Mouse (Mus musculus) lung, adult 2 months (tissue): Measurements from ENCODE around the gene Pdzd4.

Experiments
- CTCF ChIP-seq: fragments of 200-500 bp; IDR thresholded peaks from 2 replicates; pipeline ENCODE4 v1.5.1; 2011; ENCODE audit warnings: mild to moderate bottlenecking, low read length, control low read depth; ENCODE audit not compliant: insufficient read depth
- POLR2A ChIP-seq: fragments of 200-500 bp; IDR thresholded peaks from 2 replicates; pipeline ENCODE4 v1.6.1; 2011; ENCODE audit warnings: low read depth, mild to moderate bottlenecking, control low read depth, low read length, borderline replicate concordance; ENCODE audit errors: extremely low read depth

- no peak for TF ChIP-seq CTCF
- TF ChIP-seq POLR2A, result no peak
These were observed 79.8 kb downstream of the Pdzd4 start for GRCm38 (mm10) chrX:73744774-73745481.
